Mouse (Mus musculus): Measurements from ENCODE around the gene Hdac9. TPM values are rescaled to one million over a fixed set of nuclear protein-coding genes. Genes with fewer than 3 reads are reported as not detected.

Hdac9 gene
- polyA plus RNA-seq, 1 experiment from 2014 or later: 3.3 TPM

- DNase-seq (ENCODE audit: low spot score) (no peak), ATAC-seq (replicated peaks; ENCODE audit: low FRiP score, low read depth) (no peak)
- whole genome bisulfite sequencing: 57% methylated on average over 3 of the region's 3 CpGs
- no peaks in the 10 kb centered on the region for H3K36me3 ChIP-seq (ENCODE audit: insufficient read depth, low read length)
- no peak overlapping the region for H3K9ac ChIP-seq (ENCODE audit: low read depth, low read length)
- no peaks in the 10 kb centered on the region for H3K27me3 ChIP-seq (ENCODE audit: insufficient read depth, low read length)
- H3K27ac ChIP-seq: no peak overlapping the region
- no peaks in the 10 kb centered on the region for H3K9me3 ChIP-seq (replicated peaks; ENCODE audit: low read length)
- TF ChIP-seq CTCF (IDR thresholded peaks at IDR 0.05; ENCODE audit: low read depth): no peak
- H3K4me2 ChIP-seq (ENCODE audit: low read length): no peak overlapping the region
- no peak overlapping the region for H3K4me3 ChIP-seq (replicated peaks; ENCODE audit: low read depth, low read length)
- H3K4me1 ChIP-seq (replicated peaks; ENCODE audit: insufficient read depth, low read length): no peaks in the 10 kb centered on the region
Measured at GRCm38 (mm10) chr12:34648753-34649152, 268.1 kb downstream of the Hdac9 start.

DNA sequence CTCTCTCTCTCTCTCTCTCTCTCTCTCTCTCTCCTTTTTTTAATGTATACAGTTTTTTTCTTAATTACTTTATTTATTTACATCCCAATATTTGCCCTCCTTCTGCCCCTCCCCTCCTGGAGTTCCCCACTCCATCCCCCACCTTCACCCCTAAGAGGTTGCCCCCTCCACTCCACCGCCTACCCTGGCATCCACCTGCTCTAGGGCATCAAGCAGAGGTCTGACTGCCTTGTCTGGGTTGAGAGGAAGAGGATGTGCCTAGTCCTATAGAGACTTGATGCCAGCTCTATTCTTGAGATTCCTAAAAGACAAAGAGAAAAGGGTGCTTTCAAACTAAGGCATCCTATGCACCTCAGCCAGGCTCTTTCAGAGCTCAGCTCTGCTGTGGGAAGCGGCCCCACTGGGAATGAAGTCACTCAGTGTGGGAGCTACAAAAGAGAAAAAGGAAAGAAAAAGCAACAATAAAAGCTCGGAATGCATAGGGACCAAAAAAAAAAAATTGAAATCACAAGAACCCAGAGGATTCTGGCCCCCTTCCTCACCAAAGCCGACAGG lies 275.1 kb downstream of the Hdac9 start:
- no peak for TF ChIP-seq CTCF (IDR thresholded peaks at IDR 0.05; ENCODE audit: low read depth)
- ATAC-seq (replicated peaks; ENCODE audit: low FRiP score, low read depth): no peak
- WGBS: 80% methylated on average over 4 of the region's 4 CpGs

DNA sequence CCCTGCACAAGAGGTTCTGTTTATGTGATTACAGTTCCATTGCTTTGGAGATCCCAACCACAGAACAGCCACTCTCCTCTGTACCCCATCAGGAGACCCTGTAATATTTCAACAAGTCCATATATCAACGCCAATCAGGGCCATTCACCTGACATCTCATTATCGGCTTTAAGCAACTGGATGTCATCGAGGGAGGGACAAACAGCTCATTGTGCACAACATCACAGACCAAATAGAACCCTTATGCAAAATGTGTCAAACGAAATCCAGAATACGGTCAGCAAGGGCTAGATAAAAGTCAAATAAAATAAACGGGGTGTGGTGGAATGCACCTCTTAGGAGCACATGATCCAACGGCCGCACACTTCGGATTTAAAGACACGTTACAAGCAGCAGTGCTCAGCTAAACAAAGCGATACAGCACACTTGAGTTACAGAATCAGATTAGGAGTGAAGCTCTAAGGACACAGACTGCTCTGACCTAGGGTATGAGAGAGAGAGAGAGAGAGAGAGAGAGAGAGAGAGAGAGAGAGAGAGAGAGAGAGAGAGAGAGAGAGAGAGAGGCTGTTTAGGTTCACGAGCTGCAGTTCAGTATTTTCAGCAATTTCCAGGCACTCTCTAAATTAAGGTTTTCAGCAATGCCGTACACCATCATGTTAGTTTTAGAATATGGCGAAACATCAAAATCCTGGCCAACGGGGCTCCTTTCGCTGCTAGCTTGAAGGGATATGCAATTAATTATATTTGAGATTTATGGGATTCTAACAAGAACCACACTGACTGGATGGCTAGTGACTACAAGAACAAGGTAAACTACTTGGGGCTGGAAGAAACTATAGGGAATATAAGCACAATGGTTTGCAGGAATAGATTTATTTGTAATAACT lies 279.4 kb downstream of the Hdac9 start:
- H3K36me3 ChIP-seq (ENCODE audit: insufficient read depth, low read length): no peaks in the 10 kb centered on the region
- no peaks in the 10 kb centered on the region for H3K9me3 ChIP-seq (replicated peaks; ENCODE audit: low read length)
- no peak for ATAC-seq (replicated peaks; ENCODE audit: low FRiP score, low read depth)
- H3K27ac ChIP-seq: no peak overlapping the region
- H3K4me2 ChIP-seq (ENCODE audit: low read length): no peak overlapping the region
- H3K27me3 ChIP-seq (ENCODE audit: insufficient read depth, low read length): no peaks in the 10 kb centered on the region
- no peak overlapping the region for H3K9ac ChIP-seq (ENCODE audit: low read depth, low read length)
- no peak for TF ChIP-seq CTCF (IDR thresholded peaks at IDR 0.05; ENCODE audit: low read depth)
- H3K4me1 ChIP-seq (replicated peaks; ENCODE audit: insufficient read depth, low read length): no peaks in the 10 kb centered on the region
- no peak for DNase-seq (ENCODE audit: low spot score)
- H3K4me3 ChIP-seq (replicated peaks; ENCODE audit: low read depth, low read length): no peak overlapping the region
- WGBS: 66% methylated on average over 16 of the region's 16 CpGs

More for the DNA sequence above, 275.1 kb downstream of the Hdac9 start:
- H3K9ac ChIP-seq (ENCODE audit: low read depth, low read length): no peak overlapping the region
- no peak for DNase-seq (ENCODE audit: low spot score)
- H3K4me3 ChIP-seq (replicated peaks; ENCODE audit: low read depth, low read length): no peak overlapping the region
- no peaks in the 10 kb centered on the region for H3K4me1 ChIP-seq (replicated peaks; ENCODE audit: insufficient read depth, low read length)
- H3K27ac ChIP-seq: no peak overlapping the region
- no peaks in the 10 kb centered on the region for H3K36me3 ChIP-seq (ENCODE audit: insufficient read depth, low read length)
- no peaks in the 10 kb centered on the region for H3K27me3 ChIP-seq (ENCODE audit: insufficient read depth, low read length)
- H3K4me2 ChIP-seq (ENCODE audit: low read length): no peak overlapping the region
- H3K9me3 ChIP-seq (replicated peaks; ENCODE audit: low read length): no peaks in the 10 kb centered on the region

- DNase-seq (ENCODE audit: low spot score) (no peak), ATAC-seq (replicated peaks; ENCODE audit: low FRiP score, low read depth) (no peak)
- TF ChIP-seq CTCF (IDR thresholded peaks at IDR 0.05; ENCODE audit: low read depth): no peak
- no peaks in the 10 kb centered on the region for H3K4me1 ChIP-seq (replicated peaks; ENCODE audit: insufficient read depth, low read length)
- no peak overlapping the region for H3K27ac ChIP-seq
- no peak overlapping the region for H3K4me3 ChIP-seq (replicated peaks; ENCODE audit: low read depth, low read length)
- WGBS: 86% methylated on average over 5 of the region's 5 CpGs
- no peaks in the 10 kb centered on the region for H3K36me3 ChIP-seq (ENCODE audit: insufficient read depth, low read length)
- no peak overlapping the region for H3K4me2 ChIP-seq (ENCODE audit: low read length)
- no peaks in the 10 kb centered on the region for H3K27me3 ChIP-seq (ENCODE audit: insufficient read depth, low read length)
- H3K9me3 ChIP-seq (replicated peaks; ENCODE audit: low read length): no peaks in the 10 kb centered on the region
- H3K9ac ChIP-seq (ENCODE audit: low read depth, low read length): no peak overlapping the region
Measured at GRCm38 (mm10) chr12:34619101-34619500, 297.8 kb downstream of the Hdac9 start.

DNA sequence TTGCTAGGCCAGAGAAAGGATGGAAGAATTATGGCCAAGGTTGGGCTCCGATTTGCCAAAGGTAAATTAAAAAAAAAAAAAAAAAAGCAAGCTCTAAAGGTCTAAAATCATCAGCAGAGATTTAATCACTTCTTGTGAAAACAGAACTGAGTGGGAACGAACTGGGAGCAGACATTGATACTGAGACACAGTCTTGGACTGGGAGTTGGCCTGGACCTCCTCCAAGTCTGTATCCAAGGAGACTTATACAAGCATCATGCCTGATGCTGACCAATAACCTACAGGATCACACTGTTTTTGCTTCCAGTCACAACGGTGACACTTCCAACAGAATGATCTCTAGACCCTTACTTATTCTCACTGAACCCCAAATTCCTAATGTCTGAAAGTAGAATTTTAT lies 298.6 kb downstream of the Hdac9 start:
- H3K36me3 ChIP-seq (ENCODE audit: insufficient read depth, low read length): no peaks in the 10 kb centered on the region
- H3K9me3 ChIP-seq (replicated peaks; ENCODE audit: low read length): no peaks in the 10 kb centered on the region
- ATAC-seq (replicated peaks; ENCODE audit: low FRiP score, low read depth) (no peak), DNase-seq (ENCODE audit: low spot score) (no peak)
- H3K4me1 ChIP-seq (replicated peaks; ENCODE audit: insufficient read depth, low read length): no peaks in the 10 kb centered on the region
- H3K4me3 ChIP-seq (replicated peaks; ENCODE audit: low read depth, low read length): no peak overlapping the region
- WGBS: 56% methylated on average over 3 of the region's 3 CpGs
- H3K27me3 ChIP-seq (ENCODE audit: insufficient read depth, low read length): no peaks in the 10 kb centered on the region
- no peak overlapping the region for H3K4me2 ChIP-seq (ENCODE audit: low read length)
- TF ChIP-seq CTCF (IDR thresholded peaks at IDR 0.05; ENCODE audit: low read depth): no peak
- H3K27ac ChIP-seq: no peak overlapping the region
- H3K9ac ChIP-seq (ENCODE audit: low read depth, low read length): no peak overlapping the region

GRCm38 (mm10) chr12:34617836-34618235 lies 299.1 kb downstream of the Hdac9 start:
- no peaks in the 10 kb centered on the region for H3K36me3 ChIP-seq (ENCODE audit: insufficient read depth, low read length)
- no peak for ATAC-seq (replicated peaks; ENCODE audit: low FRiP score, low read depth)
- H3K27ac ChIP-seq: no peak overlapping the region
- no peak overlapping the region for H3K4me3 ChIP-seq (replicated peaks; ENCODE audit: low read depth, low read length)
- H3K4me1 ChIP-seq (replicated peaks; ENCODE audit: insufficient read depth, low read length): no peaks in the 10 kb centered on the region
- no peaks in the 10 kb centered on the region for H3K27me3 ChIP-seq (ENCODE audit: insufficient read depth, low read length)
- no peaks in the 10 kb centered on the region for H3K9me3 ChIP-seq (replicated peaks; ENCODE audit: low read length)
- no peak for DNase-seq (ENCODE audit: low spot score)
- no peak overlapping the region for H3K9ac ChIP-seq (ENCODE audit: low read depth, low read length)
- no peak overlapping the region for H3K4me2 ChIP-seq (ENCODE audit: low read length)
- TF ChIP-seq CTCF (IDR thresholded peaks at IDR 0.05; ENCODE audit: low read depth): no peak
- 75% methylated on average over 10 of the region's 10 CpGs for WGBS
